Mouse (Mus musculus): Measurements from ENCODE around the gene Gm10668. TPM values are rescaled to one million over a fixed set of nuclear protein-coding genes. Genes with fewer than 3 reads are reported as not detected.
"Not testable (repeated sequence)": the region's sequence is repeated elsewhere in the genome, so short reads cannot be mapped to it uniquely, and the experiment has no call there.

Gene Gm10668
- total RNA-seq (2015; ENCODE audit: low replicate concordance) (not detected in 2 replicates), total RNA-seq (2017; ENCODE audit: low replicate concordance) (not detected in 2 replicates)

DNA sequence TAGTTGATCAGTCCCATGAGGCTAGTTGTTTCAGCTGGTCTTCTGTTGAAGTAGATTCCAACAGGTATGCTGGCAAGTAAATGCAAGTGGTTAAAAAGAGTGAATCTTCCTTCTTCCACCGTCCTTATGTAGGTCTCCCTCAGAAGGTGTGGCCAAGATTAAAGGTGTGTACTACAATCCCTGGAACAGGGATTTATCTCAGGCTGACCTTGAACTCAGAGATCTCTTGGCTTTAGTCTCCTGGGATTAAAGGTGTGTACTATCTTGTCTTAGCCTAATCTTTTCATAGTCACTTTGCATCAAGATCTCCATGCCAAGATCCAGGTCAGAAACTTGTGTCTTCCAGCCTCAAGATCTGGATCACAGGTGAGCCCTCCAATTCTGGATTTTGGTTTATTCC, at the start of gene Gm10668:
Gene Gm10668, minus strand, starts transcription at position 101 of the 400 bp plus-strand sequence.
- ATAC-seq (replicated peaks; ENCODE audit: low FRiP score, poor library complexity, severe bottlenecking): not testable (repeated sequence)

DNA sequence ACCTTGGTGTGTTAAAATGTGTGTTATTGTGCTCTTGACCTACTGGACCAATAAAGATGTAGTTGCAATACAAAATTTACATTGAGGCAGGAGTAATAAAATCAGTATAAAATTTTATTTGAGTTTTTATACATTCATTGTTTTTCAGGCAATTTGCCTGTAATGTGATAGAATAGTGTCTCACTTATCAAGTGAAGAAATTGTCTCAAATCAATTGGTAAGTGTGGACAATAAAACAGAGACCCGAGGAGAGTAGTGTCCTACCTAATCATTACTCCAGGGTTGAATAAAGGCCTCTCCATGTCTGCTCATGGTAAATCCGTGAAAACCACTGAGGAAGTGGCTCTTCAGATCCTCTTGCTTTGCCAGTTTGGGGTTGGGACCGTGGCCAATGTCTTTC, 40.5 kb upstream of the Gm10668 start, which contains the start of gene Vmn1r112:
Gene Vmn1r112, plus strand, starts transcription at position 301 of the 400 bp plus-strand sequence.
- ATAC-seq (replicated peaks; ENCODE audit: low FRiP score, poor library complexity, severe bottlenecking): not testable (repeated sequence)

DNA sequence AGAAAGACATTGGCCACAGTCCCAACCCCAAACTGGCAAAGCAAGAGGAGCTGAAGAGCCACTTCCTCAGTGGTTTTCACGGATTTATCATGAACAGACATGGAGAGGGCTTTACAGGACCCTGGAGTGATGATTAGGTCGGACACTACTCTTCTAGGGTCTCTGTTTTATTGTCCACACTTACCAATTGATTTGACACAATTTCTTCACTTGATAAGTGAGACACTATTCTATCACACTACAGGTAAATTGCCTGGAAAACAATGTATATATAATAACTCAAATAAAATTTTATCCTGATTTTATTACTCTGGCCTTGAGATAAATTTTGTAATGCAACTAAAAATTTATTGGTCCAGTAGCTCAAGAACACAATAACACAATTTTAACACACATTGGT, 27.3 kb downstream of the Gm10668 start, which contains the start of gene Vmn1r111:
Gene Vmn1r111, minus strand, starts transcription at position 101 of the 400 bp plus-strand sequence.
- not testable (repeated sequence) for ATAC-seq (replicated peaks; ENCODE audit: low FRiP score, poor library complexity, severe bottlenecking)

Other genes with a start within 250 kb of the Gm10668 start
- gene Vmn1r103, start 220.1 kb downstream of the Gm10668 start, total RNA-seq (2015; ENCODE audit: low replicate concordance): not detected in 2 replicates
- gene Vmn1r103, start 220.1 kb downstream of the Gm10668 start, total RNA-seq (2017; ENCODE audit: low replicate concordance): not detected in 2 replicates
- gene Vmn1r104, start 196.8 kb downstream of the Gm10668 start, total RNA-seq (2015; ENCODE audit: low replicate concordance): not detected in 2 replicates
- not detected in 2 replicates for gene Vmn1r104, start 196.8 kb downstream of the Gm10668 start, total RNA-seq (2017; ENCODE audit: low replicate concordance)
- not detected in 2 replicates for gene Gm5726, start 184.9 kb downstream of the Gm10668 start, total RNA-seq (2015; ENCODE audit: low replicate concordance)
- gene Gm5726, start 184.9 kb downstream of the Gm10668 start, total RNA-seq (2017; ENCODE audit: low replicate concordance): not detected in 2 replicates
- gene Gm4141, start 154.4 kb downstream of the Gm10668 start, total RNA-seq (2015; ENCODE audit: low replicate concordance): not detected in 2 replicates
- not detected in 2 replicates for gene Gm4141, start 154.4 kb downstream of the Gm10668 start, total RNA-seq (2017; ENCODE audit: low replicate concordance)
- gene Gm4513, start 131.6 kb downstream of the Gm10668 start, total RNA-seq (2015; ENCODE audit: low replicate concordance): not detected in 2 replicates
- gene Gm4513, start 131.6 kb downstream of the Gm10668 start, total RNA-seq (2017; ENCODE audit: low replicate concordance): not detected in 2 replicates
- gene Vmn1r107, start 61.7 kb downstream of the Gm10668 start, total RNA-seq (2015; ENCODE audit: low replicate concordance): not detected in 2 replicates
- gene Vmn1r107, start 61.7 kb downstream of the Gm10668 start, total RNA-seq (2017; ENCODE audit: low replicate concordance): not detected in 2 replicates
- gene Vmn1r111, start 27.4 kb downstream of the Gm10668 start, total RNA-seq (2015; ENCODE audit: low replicate concordance): not detected in 2 replicates
- not detected in 2 replicates for gene Vmn1r111, start 27.4 kb downstream of the Gm10668 start, total RNA-seq (2017; ENCODE audit: low replicate concordance)
- gene Vmn1r112, start 40.6 kb upstream of the Gm10668 start, total RNA-seq (2015; ENCODE audit: low replicate concordance): not detected in 2 replicates
- not detected in 2 replicates for gene Vmn1r112, start 40.6 kb upstream of the Gm10668 start, total RNA-seq (2017; ENCODE audit: low replicate concordance)
- not detected in 2 replicates for gene Vmn1r113, start 56.7 kb upstream of the Gm10668 start, total RNA-seq (2015; ENCODE audit: low replicate concordance)
- gene Vmn1r113, start 56.7 kb upstream of the Gm10668 start, total RNA-seq (2017; ENCODE audit: low replicate concordance): not detected in 2 replicates
- gene Vmn1r114, start 81.6 kb upstream of the Gm10668 start, total RNA-seq (2015; ENCODE audit: low replicate concordance): not detected in 2 replicates
- gene Vmn1r114, start 81.6 kb upstream of the Gm10668 start, total RNA-seq (2017; ENCODE audit: low replicate concordance): not detected in 2 replicates
- gene Vmn1r115, start 114.4 kb upstream of the Gm10668 start, total RNA-seq (2015; ENCODE audit: low replicate concordance): not detected in 2 replicates
- gene Vmn1r115, start 114.4 kb upstream of the Gm10668 start, total RNA-seq (2017; ENCODE audit: low replicate concordance): not detected in 2 replicates
- not detected in 2 replicates for gene Vmn1r116, start 141.6 kb upstream of the Gm10668 start, total RNA-seq (2015; ENCODE audit: low replicate concordance)
- gene Vmn1r116, start 141.6 kb upstream of the Gm10668 start, total RNA-seq (2017; ENCODE audit: low replicate concordance): not detected in 2 replicates
- not detected in 2 replicates for gene Vmn1r117, start 153.5 kb upstream of the Gm10668 start, total RNA-seq (2015; ENCODE audit: low replicate concordance)
- not detected in 2 replicates for gene Vmn1r117, start 153.5 kb upstream of the Gm10668 start, total RNA-seq (2017; ENCODE audit: low replicate concordance)
- not detected in 2 replicates for gene Vmn1r118, start 181.7 kb upstream of the Gm10668 start, total RNA-seq (2015; ENCODE audit: low replicate concordance)
- not detected in 2 replicates for gene Vmn1r118, start 181.7 kb upstream of the Gm10668 start, total RNA-seq (2017; ENCODE audit: low replicate concordance)

Measured in erythroid progenitor cell, adult 5-6 weeks (primary cell).